Mouse (Mus musculus): Measurements from ENCODE around the gene Ypel4. TPM values are rescaled to one million over a fixed set of nuclear protein-coding genes. Genes with fewer than 3 reads are reported as not detected.
A peak's percentile ranks its signal among the peaks of the same experiment; 100 is the strongest.

The Ypel4 gene
- polyA plus RNA-seq, 1 experiment from 2014 or later, result 21.4 TPM

DNA sequence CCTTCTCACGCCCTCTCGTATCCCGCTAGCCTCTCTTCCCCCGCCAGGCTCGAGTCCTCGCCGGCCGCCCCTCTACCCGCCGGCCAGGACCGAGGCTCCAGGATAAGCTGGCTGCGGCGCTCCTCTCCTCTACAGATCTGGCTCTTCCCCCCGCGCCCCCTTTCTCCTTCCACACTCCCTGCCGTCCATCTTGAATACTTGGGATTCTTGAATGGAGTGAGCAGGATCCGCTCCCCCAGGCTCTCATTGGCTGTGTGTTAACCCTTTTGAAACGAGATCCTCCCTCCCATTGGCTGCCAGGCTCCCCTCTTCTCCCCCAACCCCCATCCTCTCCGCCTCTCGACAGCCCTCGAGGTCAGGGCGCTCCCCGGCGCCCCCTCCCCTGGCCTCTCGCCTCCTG lies 9.7 kb downstream of the Ypel4 start, which contains the start of gene Gm19426:
Gm19426 (minus strand) TSS at position 95 of the 400 bp plus-strand sequence.
- WGBS, result 2% methylated on average over 25 of the region's 25 CpGs
- Histone ChIP-seq H3K9ac (peak within 1 kb of the TSS; percentile 92), H3K4me2 (replicated peaks) (peak within 1 kb of the TSS; percentile 74), H3K4me3 (peak within 1 kb of the TSS; percentile 79), H3K4me1 (peaks cover 42% of the 10 kb centered on the region), H3K36me3 (peaks cover 12% of the 10 kb centered on the region; the same call in 1 of the 2 replicates), H3K27ac (peak within 1 kb of the TSS; percentile 94), H3K9me3 (no peaks in the 10 kb centered on the region), H3K27me3 (replicated peaks) (no peaks in the 10 kb centered on the region)
- peak; percentile 84 for ATAC-seq (ENCODE audit: low FRiP score, low read depth)

DNA sequence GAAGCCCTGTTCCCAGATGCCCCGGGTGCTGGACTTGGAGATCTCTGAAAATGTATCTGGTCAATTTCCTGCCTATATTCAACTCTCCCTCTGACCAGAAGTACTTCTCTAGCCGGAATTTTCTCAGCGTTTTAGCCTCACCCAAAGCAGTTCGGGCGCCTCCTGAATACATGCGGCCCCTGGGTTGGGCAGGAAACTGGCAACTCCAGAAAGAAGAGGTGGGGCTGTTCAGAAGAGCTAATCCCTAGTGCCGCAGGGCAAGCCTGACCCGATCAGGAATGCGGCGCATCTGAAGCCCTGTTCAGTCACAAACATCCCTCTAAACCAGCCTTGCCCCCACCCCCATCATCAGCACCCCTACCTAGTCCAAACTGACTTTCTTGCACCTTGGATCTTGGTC lies 10.3 kb downstream of the Ypel4 start:
- H3K4me1 ChIP-seq, result peaks cover 36% of the 10 kb centered on the region
- peak; percentile 12; the same call in 1 of the 2 replicates for ATAC-seq (ENCODE audit: low FRiP score, low read depth)
- no peaks in the 10 kb centered on the region for H3K27me3 ChIP-seq (replicated peaks)
- peak overlapping the region; percentile 50; the same call in 1 of the 2 replicates for H3K27ac ChIP-seq
- no peaks in the 10 kb centered on the region for H3K9me3 ChIP-seq
- under 1% methylated on average over 10 of the region's 10 CpGs for WGBS
- H3K4me2 ChIP-seq (replicated peaks), result peak overlapping the region; percentile 74
- peak overlapping the region; percentile 79 for H3K4me3 ChIP-seq
- H3K9ac ChIP-seq, result peak overlapping the region; percentile 92
- peaks cover 12% of the 10 kb centered on the region; the same call in 1 of the 2 replicates for H3K36me3 ChIP-seq

DNA sequence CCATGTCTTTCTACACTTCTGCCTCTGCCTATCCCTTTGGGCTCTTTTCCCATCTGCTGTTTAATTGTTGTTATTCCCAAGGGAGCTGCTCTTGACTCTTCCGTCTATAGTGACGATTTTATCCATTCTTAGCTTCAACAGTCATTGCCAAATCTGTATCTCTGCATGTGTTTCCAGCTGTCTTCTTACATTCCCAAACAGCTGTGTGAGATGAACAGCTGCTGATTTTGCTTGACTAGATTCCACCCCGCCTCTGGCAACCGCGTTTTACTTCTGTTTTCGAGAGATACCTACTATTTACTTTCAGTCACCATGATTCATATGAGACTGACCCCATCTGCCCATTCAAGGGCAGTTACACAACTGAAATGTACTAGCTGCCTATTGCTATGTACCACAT lies 16.3 kb downstream of the Ypel4 start:
- no peaks in the 10 kb centered on the region for H3K9me3 ChIP-seq
- H3K27ac ChIP-seq, result no peak overlapping the region
- WGBS, result 77% methylated on average over 6 of the region's 6 CpGs
- ATAC-seq (ENCODE audit: low FRiP score, low read depth), result no peak
- no peak overlapping the region for H3K4me3 ChIP-seq
- no peaks in the 10 kb centered on the region for H3K36me3 ChIP-seq
- no peak overlapping the region for H3K9ac ChIP-seq
- no peaks in the 10 kb centered on the region for H3K4me1 ChIP-seq
- no peaks in the 10 kb centered on the region for H3K27me3 ChIP-seq (replicated peaks)
- H3K4me2 ChIP-seq (replicated peaks), result no peak overlapping the region

DNA sequence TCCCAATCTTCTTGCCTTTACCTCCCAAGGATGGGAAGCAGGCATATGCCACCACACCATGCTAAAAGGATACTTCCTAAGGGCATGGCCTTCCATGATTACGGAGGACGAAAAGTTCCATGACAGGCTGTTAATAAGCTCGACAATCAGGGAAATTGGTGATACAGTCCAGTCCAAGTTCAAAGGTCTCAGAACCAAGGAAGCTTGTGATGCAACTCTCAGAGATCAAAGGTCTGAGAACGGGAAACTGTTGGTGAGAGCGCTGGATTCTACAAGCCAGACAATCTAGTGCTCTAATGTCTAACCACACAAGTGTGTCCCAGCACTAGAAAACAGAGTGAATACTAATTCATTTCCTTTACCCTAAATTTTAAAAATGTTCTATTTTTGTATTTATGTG lies 22.4 kb downstream of the Ypel4 start:
- H3K4me1 ChIP-seq, result no peaks in the 10 kb centered on the region
- no peak overlapping the region for H3K9ac ChIP-seq
- H3K9me3 ChIP-seq, result no peaks in the 10 kb centered on the region
- H3K4me2 ChIP-seq (replicated peaks), result no peak overlapping the region
- no peak for ATAC-seq (ENCODE audit: low FRiP score, low read depth)
- H3K36me3 ChIP-seq, result no peaks in the 10 kb centered on the region
- 87% methylated on average over 5 of the region's 5 CpGs for WGBS
- no peak overlapping the region for H3K4me3 ChIP-seq
- no peak overlapping the region for H3K27ac ChIP-seq
- H3K27me3 ChIP-seq (replicated peaks), result no peaks in the 10 kb centered on the region

DNA sequence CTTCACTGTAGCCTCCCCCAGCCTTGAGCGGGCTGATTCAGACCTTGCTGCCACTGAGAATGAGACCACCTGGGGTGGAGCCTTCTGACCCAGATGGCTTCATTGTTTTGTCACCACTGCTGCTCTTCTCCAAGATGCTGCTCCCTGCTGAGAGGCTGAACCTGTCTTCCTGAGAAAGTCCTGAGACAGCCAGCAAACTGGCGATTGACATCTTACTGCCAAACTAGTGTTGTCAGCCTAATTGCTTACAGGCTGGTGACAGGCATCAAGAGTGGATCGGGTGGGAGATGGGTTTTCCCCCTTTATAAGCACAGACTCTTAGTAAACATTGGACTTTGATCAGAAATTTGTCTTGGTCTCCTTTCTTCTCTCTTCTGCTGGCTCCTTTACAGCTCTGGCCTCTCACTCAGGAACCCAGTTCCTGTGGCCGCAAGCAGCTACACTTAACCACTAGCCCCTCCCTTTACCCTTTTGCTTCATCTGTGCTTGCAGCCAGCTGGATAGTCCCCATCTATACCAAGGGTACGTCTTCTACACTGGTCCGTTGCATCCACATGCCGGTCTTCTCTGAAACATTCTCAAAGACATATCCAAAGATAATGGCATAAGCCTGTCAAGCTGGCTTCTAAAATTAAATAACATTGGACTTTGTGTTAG lies 23.3 kb downstream of the Ypel4 start:
- no peak overlapping the region for H3K27ac ChIP-seq
- H3K4me2 ChIP-seq (replicated peaks), result no peak overlapping the region
- H3K4me1 ChIP-seq, result no peaks in the 10 kb centered on the region
- 60% methylated on average over 7 of the region's 7 CpGs for WGBS
- ATAC-seq (ENCODE audit: low FRiP score, low read depth), result no peak
- H3K9ac ChIP-seq, result no peak overlapping the region
- no peaks in the 10 kb centered on the region for H3K36me3 ChIP-seq
- no peak overlapping the region for H3K4me3 ChIP-seq
- H3K27me3 ChIP-seq (replicated peaks), result no peaks in the 10 kb centered on the region
- no peaks in the 10 kb centered on the region for H3K9me3 ChIP-seq

DNA sequence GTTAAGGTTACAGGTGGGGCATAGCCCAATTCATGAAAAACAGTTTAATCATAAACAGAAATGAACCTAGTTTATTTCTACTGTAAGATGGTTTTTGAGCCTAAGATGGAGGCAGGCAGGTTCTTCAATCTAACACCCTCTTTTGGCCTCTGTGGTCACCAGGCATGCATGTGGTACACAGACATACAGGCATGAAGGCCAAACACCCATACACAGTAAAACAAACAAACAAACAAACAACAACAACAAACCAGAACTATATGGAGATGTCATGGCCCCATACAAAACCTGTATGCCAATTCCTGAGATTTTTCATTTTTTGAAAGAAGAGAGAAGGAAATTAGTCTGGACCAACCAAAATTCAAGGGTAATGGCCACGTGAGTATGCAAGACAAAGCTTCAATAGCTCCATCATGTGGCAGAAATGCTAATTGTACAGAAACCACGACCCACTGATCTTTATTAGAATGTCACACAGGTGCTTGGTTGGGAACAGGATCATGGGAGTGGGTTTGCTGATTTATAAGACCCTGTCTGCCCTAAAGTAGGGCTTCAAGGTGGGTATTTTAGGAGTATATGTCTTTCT lies 24.8 kb downstream of the Ypel4 start:
- Histone ChIP-seq H3K27me3 (replicated peaks) (no peaks in the 10 kb centered on the region), H3K4me2 (replicated peaks) (no peak overlapping the region), H3K4me1 (no peaks in the 10 kb centered on the region), H3K9ac (no peak overlapping the region), H3K36me3 (no peaks in the 10 kb centered on the region), H3K9me3 (no peaks in the 10 kb centered on the region), H3K27ac (no peak overlapping the region), H3K4me3 (no peak overlapping the region)
- peak; percentile 60 for ATAC-seq (ENCODE audit: low FRiP score, low read depth)
- WGBS, result 5% methylated on average over 2 of the region's 2 CpGs

DNA sequence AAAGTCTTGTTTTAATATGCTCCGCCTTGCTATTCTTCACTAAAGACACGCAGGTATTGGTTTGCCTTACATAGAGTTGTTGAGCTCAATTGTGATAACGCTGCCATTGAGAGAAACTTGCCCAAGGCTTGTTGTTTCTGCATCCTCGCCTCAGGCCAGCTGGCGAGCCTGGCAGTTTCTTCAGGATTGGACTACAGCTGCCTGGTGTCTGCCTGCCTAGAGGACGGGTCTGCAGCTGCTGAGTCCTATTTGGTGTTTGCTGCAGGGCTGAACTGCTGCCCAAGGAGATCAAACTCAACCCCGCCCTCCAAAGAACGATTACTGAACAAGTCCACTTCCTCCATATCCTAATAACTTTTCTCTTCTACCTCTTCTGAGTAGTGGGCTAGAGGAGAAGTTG lies 26.9 kb downstream of the Ypel4 start:
- no peak for ATAC-seq (ENCODE audit: low FRiP score, low read depth)
- H3K27me3 ChIP-seq (replicated peaks), result no peaks in the 10 kb centered on the region
- WGBS, result 76% methylated on average over 8 of the region's 8 CpGs
- no peak overlapping the region for H3K4me3 ChIP-seq
- H3K4me2 ChIP-seq (replicated peaks), result no peak overlapping the region
- H3K27ac ChIP-seq, result no peak overlapping the region
- no peak overlapping the region for H3K9ac ChIP-seq
- H3K4me1 ChIP-seq, result no peaks in the 10 kb centered on the region
- H3K9me3 ChIP-seq, result no peaks in the 10 kb centered on the region
- H3K36me3 ChIP-seq, result 0 out of 2 replicates have a peak, but pooled peaks cover 3% of the 10 kb centered on the region

DNA sequence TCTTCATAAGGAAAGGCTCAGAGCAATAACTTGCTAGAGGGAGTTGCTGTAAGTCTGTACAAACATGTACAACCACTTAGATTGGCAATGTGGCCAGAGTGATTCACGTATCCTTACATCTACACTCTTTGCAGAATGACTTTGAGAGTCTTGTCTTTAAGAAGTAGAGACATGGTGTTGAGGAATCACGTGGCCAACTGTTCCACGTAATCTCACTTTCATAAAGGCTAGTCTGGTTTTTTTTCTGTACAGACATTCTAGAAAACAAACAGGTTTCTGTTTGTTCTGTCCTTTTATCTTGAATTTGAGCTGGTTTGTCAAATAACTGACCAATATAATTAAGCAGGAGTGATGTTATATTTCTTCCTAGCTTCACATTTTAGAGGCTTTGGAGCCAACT lies 27.5 kb downstream of the Ypel4 start:
- Histone ChIP-seq H3K9ac (no peak overlapping the region), H3K27ac (no peak overlapping the region), H3K4me3 (no peak overlapping the region), H3K36me3 (0 out of 2 replicates have a peak, but pooled peaks cover 3% of the 10 kb centered on the region), H3K4me1 (no peaks in the 10 kb centered on the region), H3K9me3 (no peaks in the 10 kb centered on the region), H3K4me2 (replicated peaks) (no peak overlapping the region), H3K27me3 (replicated peaks) (no peaks in the 10 kb centered on the region)
- ATAC-seq (ENCODE audit: low FRiP score, low read depth), result no peak
- WGBS, result 88% methylated on average over 3 of the region's 3 CpGs

DNA sequence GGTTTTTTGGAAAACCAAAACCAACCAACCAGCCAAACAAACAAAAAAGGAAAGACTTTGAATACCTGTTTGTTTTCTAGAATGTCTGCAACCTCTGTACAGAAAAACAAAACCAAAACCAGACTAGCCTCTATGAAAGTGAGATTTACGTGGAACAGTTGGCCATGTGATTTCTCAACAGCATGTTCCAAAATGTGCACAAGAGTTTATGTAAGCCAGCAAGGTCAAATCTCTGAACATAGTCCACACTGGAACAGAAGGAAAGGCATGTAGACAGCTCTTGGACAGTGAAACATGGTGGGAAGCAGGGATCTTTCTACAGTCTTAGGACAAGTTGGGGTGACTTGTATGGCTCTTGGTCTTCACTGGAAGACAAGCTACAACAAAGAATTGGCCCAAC lies 28.0 kb downstream of the Ypel4 start:
- Histone ChIP-seq H3K27me3 (replicated peaks) (no peaks in the 10 kb centered on the region), H3K9me3 (no peaks in the 10 kb centered on the region), H3K4me1 (no peaks in the 10 kb centered on the region), H3K36me3 (0 out of 2 replicates have a peak, but pooled peaks cover 3% of the 10 kb centered on the region), H3K4me2 (replicated peaks) (no peak overlapping the region), H3K27ac (no peak overlapping the region), H3K4me3 (no peak overlapping the region), H3K9ac (no peak overlapping the region)
- 92% methylated on average over 1 of the region's 1 CpGs for WGBS
- ATAC-seq (ENCODE audit: low FRiP score, low read depth), result no peak

DNA sequence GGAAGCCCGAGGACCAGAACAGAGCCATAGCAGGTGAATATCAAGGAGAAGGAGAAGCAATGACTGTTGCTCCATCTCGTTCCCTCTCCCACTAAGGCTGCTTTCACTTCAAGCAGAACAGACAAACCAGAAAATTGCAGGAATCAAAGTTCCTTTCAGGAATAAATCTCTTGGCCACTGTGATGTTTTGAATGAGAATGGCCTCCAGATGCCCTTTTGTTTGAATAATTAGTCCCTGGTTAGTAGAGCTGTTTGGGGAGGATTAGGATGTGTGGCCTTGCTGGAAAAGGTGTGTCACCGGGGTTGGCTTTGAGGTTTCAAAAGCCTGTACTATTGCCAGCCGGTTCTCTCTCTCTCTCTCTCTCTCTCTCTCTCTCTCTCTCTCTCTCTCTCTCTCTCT lies 28.4 kb downstream of the Ypel4 start:
- Histone ChIP-seq H3K9ac (no peak overlapping the region), H3K4me3 (no peak overlapping the region), H3K9me3 (no peaks in the 10 kb centered on the region), H3K4me2 (replicated peaks) (no peak overlapping the region), H3K27ac (no peak overlapping the region), H3K4me1 (no peaks in the 10 kb centered on the region), H3K27me3 (replicated peaks) (no peaks in the 10 kb centered on the region), H3K36me3 (0 out of 2 replicates have a peak, but pooled peaks cover 3% of the 10 kb centered on the region)
- 54% methylated on average over 4 of the region's 4 CpGs for WGBS
- ATAC-seq (ENCODE audit: low FRiP score, low read depth), result no peak

DNA sequence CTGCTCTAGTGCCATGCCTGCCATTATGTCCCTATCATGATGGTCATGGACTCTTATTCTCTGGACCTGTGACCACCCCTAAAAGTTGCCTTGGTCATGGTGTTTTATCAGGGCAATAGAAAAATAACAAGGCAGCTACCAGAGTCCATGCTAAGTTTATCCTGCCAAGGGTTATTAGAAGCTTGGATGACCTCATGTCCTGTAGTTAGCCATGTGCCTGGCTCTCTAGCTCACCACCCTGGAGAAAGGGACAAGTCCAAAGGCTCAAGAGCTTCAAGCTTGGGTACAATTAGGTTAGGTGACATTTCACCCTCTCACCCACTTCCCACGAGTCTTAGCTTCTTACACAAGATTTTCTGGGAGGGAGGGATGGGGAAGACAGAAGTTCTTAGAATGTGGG lies 29.0 kb downstream of the Ypel4 start:
- 0 out of 2 replicates have a peak, but pooled peaks cover 3% of the 10 kb centered on the region for H3K36me3 ChIP-seq
- H3K27me3 ChIP-seq (replicated peaks), result no peaks in the 10 kb centered on the region
- H3K4me1 ChIP-seq, result no peaks in the 10 kb centered on the region
- no peaks in the 10 kb centered on the region for H3K9me3 ChIP-seq
- no peak overlapping the region for H3K27ac ChIP-seq
- H3K9ac ChIP-seq, result no peak overlapping the region
- no peak overlapping the region for H3K4me2 ChIP-seq (replicated peaks)
- ATAC-seq (ENCODE audit: low FRiP score, low read depth), result no peak
- WGBS, result 60% methylated on average over 1 of the region's 1 CpGs
- H3K4me3 ChIP-seq, result no peak overlapping the region

DNA sequence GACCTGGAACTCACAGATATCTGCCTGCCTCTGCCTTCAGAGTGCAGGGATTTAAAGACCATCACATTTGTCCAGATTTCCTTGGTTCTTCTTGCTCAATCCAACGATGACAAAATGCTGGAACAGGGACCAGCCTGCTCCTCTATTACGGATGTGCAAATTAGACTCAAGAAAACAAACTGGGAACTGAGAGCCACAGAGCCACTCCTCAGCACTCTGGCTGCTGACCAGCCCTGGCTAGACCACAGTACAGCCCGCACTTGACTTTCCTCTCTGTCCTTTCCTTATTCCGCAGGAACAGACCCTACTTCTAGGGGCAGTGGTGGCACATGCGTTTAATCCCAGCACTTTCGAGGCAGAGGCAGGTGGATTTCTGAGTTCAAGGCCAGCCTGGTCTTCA lies 36.6 kb downstream of the Ypel4 start:
- H3K4me1 ChIP-seq, result peaks cover 6% of the 10 kb centered on the region
- 0 out of 2 replicates have a peak, but pooled peaks cover under 1% of the 10 kb centered on the region for H3K36me3 ChIP-seq
- ATAC-seq (ENCODE audit: low FRiP score, low read depth), result no peak
- 81% methylated on average over 6 of the region's 6 CpGs for WGBS
- H3K9me3 ChIP-seq, result no peaks in the 10 kb centered on the region
- H3K27me3 ChIP-seq (replicated peaks), result no peaks in the 10 kb centered on the region
- H3K27ac ChIP-seq, result no peak overlapping the region
- H3K4me3 ChIP-seq, result no peak overlapping the region
- no peak overlapping the region for H3K9ac ChIP-seq
- no peak overlapping the region for H3K4me2 ChIP-seq (replicated peaks)

DNA sequence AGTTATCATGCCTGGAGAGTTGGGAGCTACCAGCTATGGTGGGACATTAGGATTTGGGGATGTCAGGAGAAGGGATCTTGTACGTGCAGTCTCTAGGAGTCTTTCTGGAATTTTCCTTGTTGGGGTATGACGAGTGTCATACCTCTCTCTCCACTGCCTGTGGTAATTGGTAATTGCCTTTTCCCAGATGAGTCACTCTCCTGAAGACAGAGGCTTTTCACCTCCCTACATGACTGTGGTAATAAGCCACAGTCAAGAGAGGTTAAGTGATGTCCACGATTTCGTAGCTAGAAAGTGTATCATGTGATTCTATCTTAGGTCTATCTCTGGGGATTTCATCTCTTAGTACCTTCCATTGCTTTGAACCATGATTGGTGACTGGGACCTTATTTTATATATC lies 38.6 kb downstream of the Ypel4 start:
- Histone ChIP-seq H3K36me3 (no peaks in the 10 kb centered on the region), H3K4me3 (no peak overlapping the region), H3K9ac (no peak overlapping the region), H3K4me1 (peaks cover 6% of the 10 kb centered on the region), H3K9me3 (no peaks in the 10 kb centered on the region), H3K27ac (no peak overlapping the region), H3K4me2 (replicated peaks) (no peak overlapping the region), H3K27me3 (replicated peaks) (no peaks in the 10 kb centered on the region)
- ATAC-seq (ENCODE audit: low FRiP score, low read depth), result no peak
- WGBS, result 91% methylated on average over 4 of the region's 4 CpGs

Measured in neural tube, embryonic 12.5 days (tissue).